Mouse (Mus musculus): ENCODE results near the gene Smurf1. TPM values are rescaled to one million over a fixed set of nuclear protein-coding genes. Genes with fewer than 3 reads are reported as not detected.

Gene Smurf1
- total RNA-seq (2014; rRNA removed; ENCODE audit: low replicate concordance) (21.3 and 29.9 TPM in 2 replicates), polyA plus RNA-seq (2015; fragmentation: Nextera tagmentation; extraction: Ambion mirVana) (7.0 and 9.1 TPM in 2 replicates)

DNA sequence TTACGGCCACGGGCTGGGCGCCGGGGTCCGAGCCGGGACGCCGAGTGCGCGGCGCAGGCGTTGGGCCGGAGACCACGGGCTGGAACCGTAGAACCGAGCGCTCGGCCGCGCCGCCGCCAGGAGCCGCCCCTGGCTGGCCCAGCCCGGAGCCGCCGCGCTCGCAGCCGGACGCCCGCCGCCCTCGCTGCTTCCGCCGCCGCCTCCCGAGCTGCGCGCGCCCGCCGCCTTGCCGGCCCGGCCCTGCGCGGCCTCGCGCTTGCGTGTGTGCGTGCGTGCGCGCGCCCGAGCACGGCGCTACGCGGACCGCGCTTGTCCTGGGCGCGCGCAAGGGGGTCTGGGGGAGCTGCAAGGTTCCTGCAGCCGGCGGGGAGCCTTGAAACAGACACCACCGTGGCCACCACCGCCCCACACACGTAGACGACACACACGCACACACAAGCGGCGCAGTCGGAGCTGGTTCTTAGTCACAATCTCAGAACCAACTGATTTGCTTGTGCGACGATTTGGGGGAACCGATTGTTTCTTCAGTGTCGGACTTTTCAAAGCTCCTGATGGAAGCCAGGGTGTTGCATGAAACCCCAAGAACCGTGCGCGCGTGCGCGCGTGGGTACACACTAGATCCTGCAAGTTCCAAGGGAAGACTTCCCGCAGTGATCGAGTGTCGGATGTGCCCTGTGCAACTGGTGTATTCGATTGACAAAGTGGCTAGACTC is at the start of gene Smurf1:
Smurf1 (minus strand) TSS at position 209 of the 713 bp plus-strand sequence.
- Histone ChIP-seq H3K4me3 (ENCODE audit: low read depth, low read length) (peak within 1 kb of the TSS; percentile 99), H3K27ac (ENCODE audit: low read depth) (peak within 1 kb of the TSS; percentile 96), H3K4me1 (ENCODE audit: control insufficient read depth, insufficient read depth) (peaks cover 21% of the 10 kb centered on the region), H3K36me3 (replicated peaks; ENCODE audit: control insufficient read depth, insufficient read depth, low read length) (no peaks in the 10 kb centered on the region), H3K27me3 (ENCODE audit: control insufficient read depth, insufficient read depth, low read length) (no peaks in the 10 kb centered on the region), H3K9me3 (replicated peaks; ENCODE audit: control insufficient read depth, low read length) (no peaks in the 10 kb centered on the region), H3K4me2 (ENCODE audit: low read depth, low read length) (peak within 1 kb of the TSS; percentile 89), H3K9ac (replicated peaks; ENCODE audit: low read depth, low read length) (peak within 1 kb of the TSS; percentile 99)
- DNase-seq (ENCODE audit: low spot score) (peak; percentile 89), ATAC-seq (ENCODE audit: insufficient read depth, low read depth) (peak; percentile 81)
- WGBS = 0% methylated on average over 71 of the region's 89 CpGs
- no peak for TF ChIP-seq EP300 (IDR thresholded peaks at IDR 0.05; ENCODE audit: low read depth)
- no peak for TF ChIP-seq CTCF (IDR thresholded peaks at IDR 0.05; ENCODE audit: low read depth)

GRCm38 (mm10) chr5:145014278-145014677 is 48.6 kb upstream of the Smurf1 start:
- Histone ChIP-seq H3K27me3 (ENCODE audit: control insufficient read depth, insufficient read depth, low read length) (no peaks in the 10 kb centered on the region), H3K27ac (ENCODE audit: low read depth) (no peak overlapping the region), H3K36me3 (replicated peaks; ENCODE audit: control insufficient read depth, insufficient read depth, low read length) (no peaks in the 10 kb centered on the region), H3K4me1 (ENCODE audit: control insufficient read depth, insufficient read depth) (no peaks in the 10 kb centered on the region), H3K4me2 (ENCODE audit: low read depth, low read length) (no peak overlapping the region), H3K4me3 (ENCODE audit: low read depth, low read length) (no peak overlapping the region), H3K9me3 (replicated peaks; ENCODE audit: control insufficient read depth, low read length) (no peaks in the 10 kb centered on the region), H3K9ac (replicated peaks; ENCODE audit: low read depth, low read length) (no peak overlapping the region)
- no peak for TF ChIP-seq EP300 (IDR thresholded peaks at IDR 0.05; ENCODE audit: low read depth)
- no peak for TF ChIP-seq CTCF (IDR thresholded peaks at IDR 0.05; ENCODE audit: low read depth)
- DNase-seq (ENCODE audit: low spot score) (no peak), ATAC-seq (ENCODE audit: insufficient read depth, low read depth) (no peak)
- 90% methylated on average over 1 of the region's 1 CpGs for WGBS

DNA sequence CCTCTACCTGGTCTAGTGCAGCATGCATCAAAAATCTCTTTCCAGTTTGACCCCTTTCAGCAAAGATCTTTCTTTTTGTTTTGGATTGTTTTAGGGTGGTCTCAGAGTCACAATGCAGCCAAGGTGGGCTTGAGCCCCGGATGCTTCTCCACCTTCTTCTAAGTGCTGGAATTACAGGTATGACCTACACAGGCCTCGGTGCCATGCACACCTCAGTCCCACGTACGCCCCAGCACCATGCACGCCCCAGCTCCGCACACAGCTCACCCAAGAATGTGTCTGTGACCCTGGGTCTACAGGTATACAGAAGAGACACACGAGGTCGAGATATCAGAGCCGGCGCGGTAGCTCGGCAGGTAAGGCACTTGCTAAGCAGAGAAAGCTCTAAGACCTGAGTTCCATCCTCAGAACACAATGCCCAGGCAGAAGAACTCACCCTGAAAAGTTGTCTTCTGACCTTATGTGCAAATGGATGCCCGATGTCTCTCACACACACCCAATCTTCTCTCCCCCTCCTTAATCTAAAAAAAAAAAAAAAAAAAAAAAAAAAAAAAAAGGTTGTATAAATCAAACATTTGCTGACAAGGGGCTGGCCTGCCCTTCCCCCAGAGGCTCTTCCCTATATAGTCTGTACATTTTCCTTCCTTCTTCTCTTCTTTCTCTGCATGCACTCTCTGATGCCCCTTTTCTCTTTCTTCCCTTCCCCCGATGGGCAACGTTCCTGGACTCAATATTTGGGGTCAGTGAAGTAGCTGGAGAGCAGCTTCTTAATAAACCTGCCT is 43.4 kb upstream of the Smurf1 start:
- H3K9me3 ChIP-seq (replicated peaks; ENCODE audit: control insufficient read depth, low read length) = no peaks in the 10 kb centered on the region
- no peaks in the 10 kb centered on the region for H3K4me1 ChIP-seq (ENCODE audit: control insufficient read depth, insufficient read depth)
- H3K36me3 ChIP-seq (replicated peaks; ENCODE audit: control insufficient read depth, insufficient read depth, low read length) = no peaks in the 10 kb centered on the region
- no peak overlapping the region for H3K27ac ChIP-seq (ENCODE audit: low read depth)
- no peaks in the 10 kb centered on the region for H3K27me3 ChIP-seq (ENCODE audit: control insufficient read depth, insufficient read depth, low read length)
- ATAC-seq (ENCODE audit: insufficient read depth, low read depth) (no peak), DNase-seq (ENCODE audit: low spot score) (no peak)
- no peak overlapping the region for H3K4me3 ChIP-seq (ENCODE audit: low read depth, low read length)
- 89% methylated on average over 15 of the region's 15 CpGs for WGBS
- no peak overlapping the region for H3K9ac ChIP-seq (replicated peaks; ENCODE audit: low read depth, low read length)
- TF ChIP-seq CTCF (IDR thresholded peaks at IDR 0.05; ENCODE audit: low read depth) = no peak
- no peak for TF ChIP-seq EP300 (IDR thresholded peaks at IDR 0.05; ENCODE audit: low read depth)
- no peak overlapping the region for H3K4me2 ChIP-seq (ENCODE audit: low read depth, low read length)

- 81% methylated on average over 6 of the region's 6 CpGs for WGBS
- Histone ChIP-seq H3K36me3 (replicated peaks; ENCODE audit: control insufficient read depth, insufficient read depth, low read length) (no peaks in the 10 kb centered on the region), H3K4me2 (ENCODE audit: low read depth, low read length) (no peak overlapping the region), H3K27ac (ENCODE audit: low read depth) (no peak overlapping the region), H3K4me1 (ENCODE audit: control insufficient read depth, insufficient read depth) (no peaks in the 10 kb centered on the region), H3K27me3 (ENCODE audit: control insufficient read depth, insufficient read depth, low read length) (no peaks in the 10 kb centered on the region), H3K9ac (replicated peaks; ENCODE audit: low read depth, low read length) (no peak overlapping the region), H3K9me3 (replicated peaks; ENCODE audit: control insufficient read depth, low read length) (no peaks in the 10 kb centered on the region), H3K4me3 (ENCODE audit: low read depth, low read length) (no peak overlapping the region)
- DNase-seq (ENCODE audit: low spot score) (no peak), ATAC-seq (ENCODE audit: insufficient read depth, low read depth) (no peak)
- no peak for TF ChIP-seq EP300 (IDR thresholded peaks at IDR 0.05; ENCODE audit: low read depth)
- no peak for TF ChIP-seq CTCF (IDR thresholded peaks at IDR 0.05; ENCODE audit: low read depth)
Measured at GRCm38 (mm10) chr5:145005596-145005995, 39.9 kb upstream of the Smurf1 start.

DNA sequence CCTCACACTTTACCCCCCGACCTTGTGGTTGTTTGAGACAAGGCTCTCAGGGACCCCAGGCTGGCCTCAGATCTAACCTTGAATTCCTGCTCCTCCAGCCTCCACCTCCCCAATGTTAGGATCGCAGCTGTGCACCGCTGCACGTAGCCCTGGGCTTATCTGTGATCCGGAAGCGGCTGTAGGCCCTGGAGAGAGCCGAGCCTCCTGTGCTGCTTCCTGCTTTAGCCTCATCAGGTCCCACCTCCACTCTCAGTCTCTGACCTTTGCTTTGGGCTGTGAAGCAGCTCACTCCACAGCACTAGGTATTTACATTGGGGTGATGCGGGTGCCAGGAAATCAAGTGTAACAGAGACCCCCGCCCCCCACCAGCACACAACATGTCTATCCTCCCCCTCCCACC is 38.8 kb upstream of the Smurf1 start:
- Histone ChIP-seq H3K4me1 (ENCODE audit: control insufficient read depth, insufficient read depth) (no peaks in the 10 kb centered on the region), H3K4me2 (ENCODE audit: low read depth, low read length) (no peak overlapping the region), H3K36me3 (replicated peaks; ENCODE audit: control insufficient read depth, insufficient read depth, low read length) (no peaks in the 10 kb centered on the region), H3K9ac (replicated peaks; ENCODE audit: low read depth, low read length) (no peak overlapping the region), H3K27ac (ENCODE audit: low read depth) (no peak overlapping the region), H3K27me3 (ENCODE audit: control insufficient read depth, insufficient read depth, low read length) (no peaks in the 10 kb centered on the region), H3K4me3 (ENCODE audit: low read depth, low read length) (no peak overlapping the region), H3K9me3 (replicated peaks; ENCODE audit: control insufficient read depth, low read length) (no peaks in the 10 kb centered on the region)
- ATAC-seq (ENCODE audit: insufficient read depth, low read depth) (no peak), DNase-seq (ENCODE audit: low spot score) (no peak)
- TF ChIP-seq CTCF (IDR thresholded peaks at IDR 0.05; ENCODE audit: low read depth) (no peak), EP300 (IDR thresholded peaks at IDR 0.05; ENCODE audit: low read depth) (no peak)
- 43% methylated on average over 9 of the region's 9 CpGs for WGBS
